Mouse (Mus musculus): ENCODE results near the gene Cttnbp2nl.

GRCm38 (mm10) chr3:105014908-105015307 is 38.0 kb downstream of the Cttnbp2nl start:
- TF ChIP-seq ZNF384 (IDR thresholded peaks at IDR 0.05; ENCODE audit: low read depth, low read length), result no peak
- TF ChIP-seq HCFC1 (IDR thresholded peaks at IDR 0.05; ENCODE audit: borderline replicate concordance, insufficient read depth, low read length), result no peak
- no peak for TF ChIP-seq ZC3H11A (IDR thresholded peaks at IDR 0.05; ENCODE audit: borderline replicate concordance, low read depth, low read length)
- TF ChIP-seq MAFK (IDR thresholded peaks at IDR 0.05; ENCODE audit: insufficient read depth, low read depth, low read length), result no peak

Data from ES-E14 (cell line).